Mouse (Mus musculus) thymus, adult 2 months (tissue): ENCODE results near the gene Spo11.

Experiments
- CTCF ChIP-seq: fragments of 200-500 bp; IDR thresholded peaks from 2 replicates; pipeline ENCODE4 v1.5.1; 2012; ENCODE audit warnings: mild to moderate bottlenecking, control low read depth, low read length, moderate library complexity, borderline replicate concordance; ENCODE audit not compliant: control insufficient read depth, poor library complexity, insufficient read depth; ENCODE audit errors: extremely low read depth
- POLR2A ChIP-seq: fragments of 200-500 bp; IDR thresholded peaks from 2 replicates; pipeline ENCODE4 v1.6.1; 2012; ENCODE audit warnings: mild to moderate bottlenecking, low read length, control low read depth, moderate library complexity; ENCODE audit not compliant: control insufficient read depth, poor library complexity, insufficient read depth; ENCODE audit errors: extremely low read depth

- TF ChIP-seq CTCF (no peak), POLR2A (no peak)
Observed at GRCm38 (mm10) chr2:173039041-173039440, 61.5 kb downstream of the Spo11 start.
